Mouse (Mus musculus) heart, postnatal 0 days (tissue): ENCODE measurements around the gene Srebf2. TPM values are rescaled to one million over a fixed set of nuclear protein-coding genes. Genes with fewer than 3 reads are reported as not detected.

Experiments
- ATAC-seq: fragments of 200-750 bp; cut with Nextera tagmentation; 2 replicates; pipeline ENCODE4 v1.8.0; 2017; ENCODE audit warnings: low read depth, moderate number of reproducible peaks, moderate library complexity; ENCODE audit not compliant: insufficient read depth
- DNase-seq: peaks from one replicate; pipeline ENCODE4 v3.0.0-alpha.2; 2016; ENCODE audit warnings: low spot score
- H3K27ac ChIP-seq: fragments of 300-500 bp; sonication (generic); 2 replicates; pipeline ENCODE4 v1.5.1; 2014; ENCODE audit warnings: low read depth, mild to moderate bottlenecking
- H3K27me3 ChIP-seq: fragments of 300-500 bp; sonication (generic); 2 replicates; pipeline ENCODE4 v1.6.1; 2014; ENCODE audit warnings: low read length, mixed read lengths; ENCODE audit not compliant: control insufficient read depth, insufficient read depth
- H3K36me3 ChIP-seq: fragments of 300-500 bp; sonication (generic); replicated peaks from 2 replicates; pipeline ENCODE4 v1.6.1; 2014; ENCODE audit warnings: low read length, mixed read lengths; ENCODE audit not compliant: control insufficient read depth, insufficient read depth
- H3K4me1 ChIP-seq: fragments of 300-500 bp; sonication (generic); 2 replicates; pipeline ENCODE4 v1.6.1; 2014; ENCODE audit warnings: antibody characterized with exemption; ENCODE audit not compliant: control insufficient read depth, insufficient read depth
- H3K4me2 ChIP-seq: fragments of 300-500 bp; sonication (generic); 2 replicates; pipeline ENCODE4 v1.6.1; 2014; ENCODE audit warnings: low read depth, mild to moderate bottlenecking, low read length, moderate library complexity
- H3K4me3 ChIP-seq: fragments of 300-500 bp; sonication (generic); 2 replicates; pipeline ENCODE4 v1.5.1; 2014; ENCODE audit warnings: low read depth, low read length
- H3K9ac ChIP-seq: fragments of 300-500 bp; sonication (generic); replicated peaks from 2 replicates; pipeline ENCODE4 v1.6.1; 2014; ENCODE audit warnings: low read depth, low read length, mixed read lengths
- H3K9me3 ChIP-seq: fragments of 300-500 bp; sonication (generic); replicated peaks from 2 replicates; pipeline ENCODE4 v1.6.1; 2016; ENCODE audit warnings: low read length; ENCODE audit not compliant: control insufficient read depth
- CTCF ChIP-seq: IDR thresholded peaks from 2 replicates; pipeline ENCODE4 v1.5.1; 2016; ENCODE audit warnings: antibody characterized with exemption, control low read depth, low read depth
- EP300 ChIP-seq: IDR thresholded peaks from 2 replicates; pipeline ENCODE4 v1.6.1; 2016; ENCODE audit warnings: antibody characterized with exemption, low read depth
- WGBS: fragments of 180-500 bp; shearing (Covaris S2); extraction: QIAGEN DNeasy Blood & Tissue Kit; methylation state at CpG from one replicate; pipeline ENCODE4 v1.1.7; 2014; 5-methylcytosine and 5-hydroxymethylcytosine counted together
- polyA plus RNA-seq: library from polyadenylated mRNA; unstranded; fragments of >200 nt; fragmentation: Nextera tagmentation; extraction: Ambion mirVana; gene quantifications from 2 replicates; pipeline ENCODE4 v1.2.1, GENCODE M21; 2015
- total RNA-seq: library from RNA; depleted of rRNA; stranded (reverse); fragments of >200 nt; gene quantifications from 2 replicates; pipeline ENCODE4 v1.2.3, GENCODE M21; 2014; ENCODE audit warnings: low replicate concordance

Gene Srebf2
- total and polyA plus RNA-seq, 2 experiments from 2014 or later: 68.3 to 90.3 TPM

DNA sequence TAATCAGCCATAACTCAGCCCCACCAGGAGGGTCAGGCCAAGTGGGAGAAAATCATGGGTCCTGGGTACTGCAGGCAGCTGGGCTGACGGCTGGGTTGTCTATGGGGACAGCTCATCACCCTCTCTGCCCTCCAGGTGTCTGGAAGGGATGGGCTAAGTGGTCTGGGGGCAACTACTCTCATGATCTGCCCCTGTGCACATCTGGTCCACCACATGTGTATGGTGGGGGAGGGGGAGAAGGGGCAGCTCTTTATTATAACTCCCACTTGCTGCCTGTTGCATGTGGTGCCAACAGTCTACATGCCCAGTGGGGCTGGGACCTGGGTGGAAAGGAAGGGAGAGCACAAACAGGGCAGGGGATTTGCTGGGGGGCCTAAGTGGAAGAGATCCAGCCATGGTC, 63.8 kb downstream of the Srebf2 start:
- no peaks in the 10 kb centered on the region for H3K36me3 ChIP-seq
- DNase-seq: no peak
- ATAC-seq: no peak
- no peaks in the 10 kb centered on the region for H3K9me3 ChIP-seq
- H3K27ac ChIP-seq: no peak overlapping the region
- WGBS: 70% methylated on average over 1 of the region's 1 CpGs
- H3K4me3 ChIP-seq: no peak overlapping the region
- TF ChIP-seq CTCF: no peak
- no peak for TF ChIP-seq EP300
- H3K4me2 ChIP-seq: no peak overlapping the region
- H3K27me3 ChIP-seq: peaks cover 85% of the 10 kb centered on the region
- H3K4me1 ChIP-seq: peaks cover 21% of the 10 kb centered on the region
- no peak overlapping the region for H3K9ac ChIP-seq

DNA sequence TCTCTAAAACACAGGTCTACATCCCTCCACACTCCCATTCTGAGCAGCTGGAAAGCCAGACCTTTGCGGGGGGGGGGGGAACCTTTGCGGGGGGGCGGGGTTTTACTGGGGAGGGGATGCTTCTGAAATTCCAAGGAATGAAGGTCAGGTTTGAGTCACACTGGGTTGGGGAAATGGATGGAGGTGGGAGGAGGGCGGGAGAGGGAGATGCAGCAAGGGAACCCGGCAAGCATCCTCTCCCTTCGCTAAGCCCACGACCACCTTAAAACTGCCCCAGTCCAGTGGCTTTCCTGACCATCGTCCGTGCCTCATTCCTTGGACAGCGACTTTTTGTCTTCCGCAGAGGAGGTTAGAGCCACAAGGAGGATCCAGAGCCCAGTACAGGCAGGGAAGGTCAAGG, 64.3 kb downstream of the Srebf2 start:
- no peaks in the 10 kb centered on the region for H3K36me3 ChIP-seq
- peaks cover 21% of the 10 kb centered on the region for H3K4me1 ChIP-seq
- H3K4me3 ChIP-seq: peak overlapping the region; percentile 51
- DNase-seq: no peak
- H3K9me3 ChIP-seq: no peaks in the 10 kb centered on the region
- peak overlapping the region; percentile 72 for H3K4me2 ChIP-seq
- no peak for TF ChIP-seq EP300
- no peak for TF ChIP-seq CTCF
- WGBS: 3% methylated on average over 11 of the region's 11 CpGs
- H3K27me3 ChIP-seq: peaks cover 89% of the 10 kb centered on the region
- ATAC-seq: no peak
- H3K27ac ChIP-seq: no peak overlapping the region
- no peak overlapping the region for H3K9ac ChIP-seq

GRCm38 (mm10) chr15:82211911-82212751, 65.2 kb downstream of the Srebf2 start:
- ATAC-seq (peak; percentile 42), DNase-seq (no peak)
- no peak overlapping the region for H3K9ac ChIP-seq
- TF ChIP-seq CTCF (0 out of 2 replicates have a peak, but pooled peaks have one; percentile 22), EP300 (no peak)
- no peaks in the 10 kb centered on the region for H3K36me3 ChIP-seq
- no peaks in the 10 kb centered on the region for H3K9me3 ChIP-seq
- peaks cover 15% of the 10 kb centered on the region for H3K4me1 ChIP-seq
- under 1% methylated on average over 105 of the region's 112 CpGs for WGBS
- H3K4me3 ChIP-seq: peak overlapping the region; percentile 51
- H3K4me2 ChIP-seq: peak overlapping the region; percentile 72
- H3K27ac ChIP-seq: no peak overlapping the region
- peaks cover 95% of the 10 kb centered on the region for H3K27me3 ChIP-seq

DNA sequence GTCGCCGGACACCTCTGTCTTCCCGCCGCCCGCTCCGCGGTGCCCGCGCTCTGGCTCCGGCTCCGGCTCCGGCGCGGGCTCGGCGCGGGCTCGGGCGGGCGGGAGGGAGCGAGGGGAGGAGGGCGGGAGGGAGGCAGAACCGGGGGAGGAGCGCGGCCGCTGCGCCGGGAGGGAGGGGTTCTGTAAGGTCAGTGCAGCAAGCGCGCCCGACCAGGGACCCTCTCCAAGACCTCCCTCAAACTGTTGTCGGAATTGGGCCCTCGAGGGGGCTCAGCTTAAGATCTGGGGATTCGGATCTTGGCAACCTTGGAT, 65.7 kb downstream of the Srebf2 start, which contains the start of gene Shisa8:
TSS of gene Shisa8 (minus strand) at position 64 of the 312 bp plus-strand sequence.
- no peak within 1 kb of the TSS for H3K9ac ChIP-seq
- H3K4me3 ChIP-seq: peak within 1 kb of the TSS; percentile 51
- peaks cover 14% of the 10 kb centered on the region for H3K4me1 ChIP-seq
- H3K27ac ChIP-seq: no peak within 1 kb of the TSS
- H3K27me3 ChIP-seq: peaks cover 92% of the 10 kb centered on the region
- peak within 1 kb of the TSS; percentile 72 for H3K4me2 ChIP-seq
- no peaks in the 10 kb centered on the region for H3K9me3 ChIP-seq
- TF ChIP-seq EP300 (no peak), CTCF (no peak)
- WGBS: under 1% methylated on average over 22 of the region's 34 CpGs
- no peaks in the 10 kb centered on the region for H3K36me3 ChIP-seq
- ATAC-seq: no peak
- DNase-seq: no peak

- no peak overlapping the region for H3K9ac ChIP-seq
- no peak overlapping the region for H3K4me3 ChIP-seq
- 28% methylated on average over 4 of the region's 4 CpGs for WGBS
- H3K27me3 ChIP-seq: peaks cover 92% of the 10 kb centered on the region
- ATAC-seq (no peak), DNase-seq (no peak)
- H3K4me1 ChIP-seq: peaks cover 14% of the 10 kb centered on the region
- no peak overlapping the region for H3K4me2 ChIP-seq
- H3K9me3 ChIP-seq: no peaks in the 10 kb centered on the region
- no peak overlapping the region for H3K27ac ChIP-seq
- no peaks in the 10 kb centered on the region for H3K36me3 ChIP-seq
- TF ChIP-seq EP300: no peak
- TF ChIP-seq CTCF: no peak
These were observed 66.2 kb downstream of the Srebf2 start for GRCm38 (mm10) chr15:82213222-82213621.
